Mouse (Mus musculus): ENCODE results near the gene Tex21.

GRCm38 (mm10) chr12:76179051-76179450, 67.5 kb downstream of the Tex21 start:
- no peak for TF ChIP-seq CTCF (IDR thresholded peaks at IDR 0.05)
- TF ChIP-seq EP300 (IDR thresholded peaks at IDR 0.05), result no peak
